Mouse (Mus musculus): ENCODE results near the gene Ddi2. TPM values are rescaled to one million over a fixed set of nuclear protein-coding genes. Genes with fewer than 3 reads are reported as not detected.
"Not testable (repeated sequence)": the region's sequence is repeated elsewhere in the genome, so short reads cannot be mapped to it uniquely, and the experiment has no call there.

Gene Ddi2
- polyA plus RNA-seq (2012; ENCODE audit: insufficient read depth, insufficient read length, missing spikeins), result 69.5 and 74.4 TPM in 2 replicates

GRCm38 (mm10) chr4:141722731-141723672 lies at the start of gene Ddi2:
Gene Ddi2, minus strand, starts transcription at chr4:141723419.
- TF ChIP-seq POLR2A (IDR thresholded peaks at IDR 0.05; ENCODE audit: borderline replicate concordance, low read depth, low read length), result no peak
- no peak for TF ChIP-seq CTCF (IDR thresholded peaks at IDR 0.05; ENCODE audit: low read depth, low read length)
- Histone ChIP-seq H3K4me3 (ENCODE audit: insufficient read depth, low read length) (peak within 1 kb of the TSS; percentile 83), H3K4me1 (ENCODE audit: control insufficient read depth, insufficient read depth, low read length) (peaks cover 46% of the 10 kb centered on the region), H3K27ac (ENCODE audit: insufficient read depth, low read depth, low read length) (peak within 1 kb of the TSS; percentile 85)

GRCm38 (mm10) chr4:141773019-141773418 lies 49.8 kb upstream of the Ddi2 start:
- not testable (repeated sequence) for H3K4me1 ChIP-seq (ENCODE audit: control insufficient read depth, insufficient read depth, low read length); H3K27ac ChIP-seq (ENCODE audit: insufficient read depth, low read depth, low read length); H3K4me3 ChIP-seq (ENCODE audit: insufficient read depth, low read length)

- H3K4me1 ChIP-seq (ENCODE audit: control insufficient read depth, insufficient read depth, low read length), result peaks cover 16% of the 10 kb centered on the region
- no peak overlapping the region for H3K4me3 ChIP-seq (ENCODE audit: insufficient read depth, low read length)
- H3K27ac ChIP-seq (ENCODE audit: insufficient read depth, low read depth, low read length), result no peak overlapping the region
- TF ChIP-seq POLR2A (IDR thresholded peaks at IDR 0.05; ENCODE audit: borderline replicate concordance, low read depth, low read length) (no peak), CTCF (IDR thresholded peaks at IDR 0.05; ENCODE audit: low read depth, low read length) (no peak)
Observed at GRCm38 (mm10) chr4:141771823-141772222, 48.6 kb upstream of the Ddi2 start.

- peaks cover 28% of the 10 kb centered on the region for H3K4me1 ChIP-seq (ENCODE audit: control insufficient read depth, insufficient read depth, low read length)
- no peak overlapping the region for H3K27ac ChIP-seq (ENCODE audit: insufficient read depth, low read depth, low read length)
- TF ChIP-seq POLR2A (IDR thresholded peaks at IDR 0.05; ENCODE audit: borderline replicate concordance, low read depth, low read length), result no peak
- TF ChIP-seq CTCF (IDR thresholded peaks at IDR 0.05; ENCODE audit: low read depth, low read length), result no peak
- H3K4me3 ChIP-seq (ENCODE audit: insufficient read depth, low read length), result no peak overlapping the region
Observed at GRCm38 (mm10) chr4:141769501-141770160, 46.4 kb upstream of the Ddi2 start.

- H3K27ac ChIP-seq (ENCODE audit: insufficient read depth, low read depth, low read length), result peak overlapping the region; percentile 94
- peak overlapping the region; percentile 50 for H3K4me3 ChIP-seq (ENCODE audit: insufficient read depth, low read length)
- no peak for TF ChIP-seq POLR2A (IDR thresholded peaks at IDR 0.05; ENCODE audit: borderline replicate concordance, low read depth, low read length)
- TF ChIP-seq CTCF (IDR thresholded peaks at IDR 0.05; ENCODE audit: low read depth, low read length), result no peak
- peaks cover 30% of the 10 kb centered on the region for H3K4me1 ChIP-seq (ENCODE audit: control insufficient read depth, insufficient read depth, low read length)
Observed at GRCm38 (mm10) chr4:141767353-141768036, 44.3 kb upstream of the Ddi2 start.

GRCm38 (mm10) chr4:141766668-141767352 lies 43.6 kb upstream of the Ddi2 start:
- peak overlapping the region; percentile 50 for H3K4me3 ChIP-seq (ENCODE audit: insufficient read depth, low read length)
- peaks cover 36% of the 10 kb centered on the region for H3K4me1 ChIP-seq (ENCODE audit: control insufficient read depth, insufficient read depth, low read length)
- H3K27ac ChIP-seq (ENCODE audit: insufficient read depth, low read depth, low read length), result peak overlapping the region; percentile 94
- TF ChIP-seq POLR2A (IDR thresholded peaks at IDR 0.05; ENCODE audit: borderline replicate concordance, low read depth, low read length) (no peak), CTCF (IDR thresholded peaks at IDR 0.05; ENCODE audit: low read depth, low read length) (no peak)

GRCm38 (mm10) chr4:141766316-141766667 lies 43.1 kb upstream of the Ddi2 start:
- H3K4me1 ChIP-seq (ENCODE audit: control insufficient read depth, insufficient read depth, low read length), result peaks cover 40% of the 10 kb centered on the region

GRCm38 (mm10) chr4:141765008-141765407 lies 41.8 kb upstream of the Ddi2 start:
- H3K27ac ChIP-seq (ENCODE audit: insufficient read depth, low read depth, low read length), result peak overlapping the region; percentile 16; the same call in 1 of the 2 replicates
- no peak overlapping the region for H3K4me3 ChIP-seq (ENCODE audit: insufficient read depth, low read length)
- peaks cover 40% of the 10 kb centered on the region for H3K4me1 ChIP-seq (ENCODE audit: control insufficient read depth, insufficient read depth, low read length)

More at GRCm38 (mm10) chr4:141766316-141766667, 43.1 kb upstream of the Ddi2 start:
- Histone ChIP-seq H3K4me3 (ENCODE audit: insufficient read depth, low read length) (peak overlapping the region; percentile 50), H3K27ac (ENCODE audit: insufficient read depth, low read depth, low read length) (peak overlapping the region; percentile 94)
- no peak for TF ChIP-seq POLR2A (IDR thresholded peaks at IDR 0.05; ENCODE audit: borderline replicate concordance, low read depth, low read length)

GRCm38 (mm10) chr4:141763476-141763875 lies 40.3 kb upstream of the Ddi2 start:
- Histone ChIP-seq H3K4me1 (ENCODE audit: control insufficient read depth, insufficient read depth, low read length) (peaks cover 39% of the 10 kb centered on the region), H3K27ac (ENCODE audit: insufficient read depth, low read depth, low read length) (no peak overlapping the region), H3K4me3 (ENCODE audit: insufficient read depth, low read length) (no peak overlapping the region)
- TF ChIP-seq POLR2A (IDR thresholded peaks at IDR 0.05; ENCODE audit: borderline replicate concordance, low read depth, low read length) (no peak), CTCF (IDR thresholded peaks at IDR 0.05; ENCODE audit: low read depth, low read length) (no peak)

More at GRCm38 (mm10) chr4:141765008-141765407, 41.8 kb upstream of the Ddi2 start:
- TF ChIP-seq CTCF (IDR thresholded peaks at IDR 0.05; ENCODE audit: low read depth, low read length), result no peak

Measured in bone marrow macrophage, adult 2 months (primary cell).